Mouse (Mus musculus) ES-E14 (cell line): ENCODE data around the gene Fam189a1. TPM values are rescaled to one million over a fixed set of nuclear protein-coding genes. Genes with fewer than 3 reads are reported as not detected.

Experiments used
- DNase-seq: peaks from one replicate; pipeline ENCODE4 v3.0.0-alpha.2; 2013; ENCODE audit warnings: low read depth, low spot score
- H3K27ac ChIP-seq: 2 replicates; pipeline ENCODE4 v1.5.1; 2012; ENCODE audit warnings: low read depth, mild to moderate bottlenecking, low read length, moderate library complexity, mixed read lengths; ENCODE audit not compliant: poor library complexity, insufficient read depth, severe bottlenecking
- H3K36me3 ChIP-seq: 2 replicates; pipeline ENCODE4 v1.6.1; 2012; ENCODE audit warnings: mild to moderate bottlenecking, low read length, moderate library complexity, mixed read lengths; ENCODE audit not compliant: control insufficient read depth, poor library complexity, insufficient read depth, severe bottlenecking
- H3K4me1 ChIP-seq, 2 experiments: fragments of 150-350 bp in 1 of 2; sonication (generic) in 1 of 2; 2 replicates each; pipeline ENCODE4 v1.6.1; 2012; ENCODE audit warnings: low read length in 2 of 2, mild to moderate bottlenecking in 1 of 2, mixed read lengths in 1 of 2; ENCODE audit not compliant: control insufficient read depth in 2 of 2, insufficient read depth in 2 of 2, poor library complexity in 1 of 2
- H3K4me3 ChIP-seq, 2 experiments: fragments of 150-350 bp in 1 of 2; sonication (generic) in 1 of 2; 2 replicates each; pipeline ENCODE4 v1.5.1; 2012; ENCODE audit warnings: low read length in 2 of 2, low read depth in 1 of 2, mild to moderate bottlenecking in 1 of 2, mixed read lengths in 1 of 2; ENCODE audit not compliant: insufficient read depth in 1 of 2, poor library complexity in 1 of 2, severe bottlenecking in 1 of 2
- H3K9ac ChIP-seq: 2 replicates; pipeline ENCODE4 v1.6.1; 2012; ENCODE audit warnings: low read depth, mild to moderate bottlenecking, low read length, mixed read lengths; ENCODE audit not compliant: poor library complexity, insufficient read depth, severe bottlenecking
- H3K9me3 ChIP-seq: fragments of 150-350 bp; sonication (generic); 2 replicates; pipeline ENCODE4 v1.6.1; 2012; ENCODE audit warnings: low read depth, mild to moderate bottlenecking, low read length; ENCODE audit not compliant: control insufficient read depth, insufficient read depth
- CHD2 ChIP-seq: IDR thresholded peaks from 2 replicates; pipeline ENCODE4 v1.6.1; 2014; ENCODE audit warnings: mild to moderate bottlenecking, low read depth, low read length, inconsistent platforms
- HCFC1 ChIP-seq: IDR thresholded peaks from 2 replicates; pipeline ENCODE4 v1.6.1; 2012; ENCODE audit warnings: low read length, inconsistent platforms, borderline replicate concordance; ENCODE audit not compliant: insufficient read depth
- MAFK ChIP-seq: IDR thresholded peaks from 2 replicates; pipeline ENCODE4 v1.6.1; 2014; ENCODE audit warnings: mild to moderate bottlenecking, low read depth, low read length, inconsistent platforms; ENCODE audit not compliant: insufficient read depth
- ZC3H11A ChIP-seq: IDR thresholded peaks from 2 replicates; pipeline ENCODE4 v1.6.1; 2012; ENCODE audit warnings: low read depth, mild to moderate bottlenecking, inconsistent platforms, low read length, borderline replicate concordance
- ZNF384 ChIP-seq: IDR thresholded peaks from 2 replicates; pipeline ENCODE4 v1.6.1; 2012; ENCODE audit warnings: low read depth, low read length, inconsistent platforms
- in situ Hi-C, 2 experiments: fragments of 600-800 bp; cut with MboI; formaldehyde crosslinking; loops; one replicate each; pipeline ENCODE4 v1.15.1; 2025; ENCODE audit warnings: low sequenced_read_pairs in 2 of 2, inconsistent platforms in 1 of 2; ENCODE audit not compliant: unreplicated experiment in 2 of 2
- total RNA-seq: library from RNA; depleted of rRNA; stranded (reverse); fragments of 300-350 nt; gene quantifications from 2 replicates; pipeline ENCODE4 v1.2.3, GENCODE M21; 2012

The Fam189a1 gene
- total RNA-seq, 1 experiment = 0.67 TPM

- Histone ChIP-seq H3K9ac (no peak overlapping the region), H3K4me1 (no peaks in the 10 kb centered on the region), H3K36me3 (no peaks in the 10 kb centered on the region), H3K4me3 (no peak overlapping the region), H3K27ac (no peak overlapping the region), H3K9me3 (no peaks in the 10 kb centered on the region)
- no peak for TF ChIP-seq HCFC1
- no peak for TF ChIP-seq MAFK
- no peak for TF ChIP-seq ZNF384
- no peak for TF ChIP-seq ZC3H11A
- TF ChIP-seq CHD2 = no peak
- DNase-seq = no peak
- in situ Hi-C loops = no loop called here
These were observed 292.8 kb downstream of the Fam189a1 start for GRCm38 (mm10) chr7:64863538-64863937.

DNA sequence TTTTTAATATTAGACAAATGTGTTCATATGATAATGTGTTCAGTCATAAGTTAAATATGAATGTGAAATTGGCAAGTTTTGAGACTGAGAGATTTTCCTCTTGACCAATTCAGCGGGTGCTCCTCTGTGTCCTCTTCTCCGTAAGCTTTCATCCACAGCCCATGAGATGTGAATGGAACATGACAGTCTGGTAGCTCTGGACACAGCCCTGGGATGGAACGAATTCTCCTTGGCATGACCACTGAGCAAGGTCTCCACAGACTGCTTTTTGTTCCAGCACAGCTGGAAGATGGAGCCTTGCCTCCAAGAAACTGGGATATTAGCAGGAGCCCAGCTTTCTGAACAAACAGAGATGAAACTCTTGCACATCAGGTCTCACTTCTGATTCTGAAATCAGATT is 293.4 kb downstream of the Fam189a1 start:
- H3K9me3 ChIP-seq = no peaks in the 10 kb centered on the region
- in situ Hi-C loops = no loop called here
- H3K9ac ChIP-seq = no peak overlapping the region
- H3K27ac ChIP-seq = no peak overlapping the region
- H3K4me3 ChIP-seq = no peak overlapping the region
- no peak for DNase-seq
- H3K4me1 ChIP-seq = no peaks in the 10 kb centered on the region
- TF ChIP-seq ZNF384 (no peak), ZC3H11A (no peak), HCFC1 (no peak)
- H3K36me3 ChIP-seq = no peaks in the 10 kb centered on the region

DNA sequence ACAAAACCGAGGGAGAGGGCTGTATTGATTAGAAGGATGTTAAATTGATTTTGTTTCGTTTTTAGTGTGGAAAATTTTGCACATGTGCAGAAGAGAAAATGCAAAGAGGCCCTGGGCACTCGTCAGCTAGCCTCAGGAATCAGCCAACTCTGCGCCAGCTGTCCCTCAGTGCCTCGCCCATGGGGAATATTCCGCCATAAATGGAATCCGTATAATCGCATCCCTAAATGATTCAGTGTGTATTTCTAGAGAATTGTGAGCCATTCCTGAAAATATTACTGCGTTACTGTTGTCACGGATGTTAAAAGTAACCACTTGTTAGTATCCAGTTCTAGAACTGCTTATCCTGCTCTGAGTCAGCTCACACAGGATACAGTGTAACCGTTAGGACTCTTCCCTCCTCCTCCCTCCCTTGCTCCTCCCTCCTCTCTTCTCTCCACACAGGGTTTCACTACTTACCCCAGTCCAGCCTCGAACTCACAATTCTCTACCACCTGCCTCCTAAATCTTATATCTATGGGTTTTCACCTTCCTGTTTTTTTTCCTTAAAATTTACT is 299.8 kb downstream of the Fam189a1 start:
- in situ Hi-C loops = no loop called here
- Histone ChIP-seq H3K4me3 (no peak overlapping the region), H3K9ac (no peak overlapping the region), H3K4me1 (peaks cover 0 to 1% of the 10 kb centered on the region in 2 experiments; a peak in 1 of 4 replicates), H3K27ac (no peak overlapping the region), H3K36me3 (no peaks in the 10 kb centered on the region), H3K9me3 (no peaks in the 10 kb centered on the region)
- TF ChIP-seq MAFK (no peak), ZC3H11A (no peak), CHD2 (no peak), HCFC1 (no peak), ZNF384 (no peak)
- no peak for DNase-seq

DNA sequence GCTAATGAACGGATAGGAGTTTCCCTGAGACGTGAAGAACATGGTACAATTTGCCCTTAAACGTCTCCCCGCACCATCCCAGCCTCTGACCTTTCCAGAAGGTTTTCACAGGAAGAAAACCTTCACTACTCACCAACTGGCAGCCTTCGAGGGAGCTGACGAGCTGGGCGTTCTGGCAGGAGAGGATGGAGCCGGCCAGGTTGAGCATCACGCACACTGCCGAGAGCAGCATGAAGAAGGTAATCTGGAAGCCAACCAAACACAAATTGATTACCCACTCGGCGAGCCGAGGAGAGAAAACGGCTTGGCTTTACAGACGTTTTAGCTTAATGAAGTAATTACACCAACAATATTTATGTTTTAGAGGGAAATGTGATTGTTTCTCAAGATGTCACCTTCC is 300.4 kb downstream of the Fam189a1 start:
- no peak overlapping the region for H3K27ac ChIP-seq
- peaks cover 0 to 1% of the 10 kb centered on the region in 2 experiments; a peak in 1 of 4 replicates for H3K4me1 ChIP-seq
- no peaks in the 10 kb centered on the region for H3K36me3 ChIP-seq
- in situ Hi-C loops = no loop called here
- no peak overlapping the region for H3K9ac ChIP-seq
- H3K4me3 ChIP-seq = no peak overlapping the region
- no peak for TF ChIP-seq MAFK
- no peak for TF ChIP-seq ZNF384
- no peak for TF ChIP-seq ZC3H11A
- no peak for TF ChIP-seq CHD2
- no peak for TF ChIP-seq HCFC1
- H3K9me3 ChIP-seq = no peaks in the 10 kb centered on the region
- no peak for DNase-seq
